Mouse (Mus musculus): ENCODE measurements around the gene Snip1.

GRCm38 (mm10) chr4:125093031-125093430 lies 26.6 kb downstream of the Snip1 start:
- TF ChIP-seq GATA1 (IDR thresholded peaks at IDR 0.05; ENCODE audit: low read length) (no peak), TAL1 (IDR thresholded peaks at IDR 0.05; ENCODE audit: low read length) (no peak)
